Mouse (Mus musculus): Measurements from ENCODE around the gene Znrf2. TPM values are rescaled to one million over a fixed set of nuclear protein-coding genes. Genes with fewer than 3 reads are reported as not detected.
A peak's percentile ranks its signal among the peaks of the same experiment; 100 is the strongest.
"Not testable (repeated sequence)": the region's sequence is repeated elsewhere in the genome, so short reads cannot be mapped to it uniquely, and the experiment has no call there.

The Znrf2 gene
- total and polyA plus RNA-seq, 2 experiments from 2014 or later, result 5.9 to 45.9 TPM

DNA sequence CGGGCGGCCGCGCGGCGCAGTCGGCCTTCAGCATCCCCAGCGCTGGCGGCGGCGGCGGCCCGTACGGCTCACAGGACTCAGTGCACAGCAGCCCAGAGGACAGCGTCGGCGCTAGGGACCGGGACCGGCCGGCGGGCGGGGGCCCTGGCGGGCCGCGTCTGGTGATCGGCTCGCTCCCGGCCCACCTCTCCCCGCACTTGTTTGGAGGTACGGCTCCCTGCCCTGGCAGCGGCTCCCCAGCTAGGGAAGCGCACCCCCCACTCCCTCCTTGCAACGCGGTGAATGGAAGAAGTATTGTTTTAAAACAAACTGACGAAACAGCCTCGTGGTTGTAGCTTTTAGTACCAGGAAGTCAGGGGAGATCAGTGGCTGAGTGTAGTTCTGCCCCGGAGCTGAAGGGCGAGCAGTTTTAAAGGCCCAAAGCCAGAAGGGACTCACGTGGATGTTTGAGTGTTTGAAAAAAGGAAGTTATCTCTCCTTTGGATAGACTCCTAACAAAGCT lies 601 bp downstream of the Znrf2 start:
- DNase-seq (ENCODE audit: low spot score) (peak; percentile 71), ATAC-seq (peak; percentile 36; the same call in 1 of the 2 replicates)
- no peaks in the 10 kb centered on the region for H3K27me3 ChIP-seq (ENCODE audit: insufficient read depth, low read length)
- peaks cover 12% of the 10 kb centered on the region; the same call in 1 of the 2 replicates for H3K4me1 ChIP-seq (ENCODE audit: insufficient read depth, low read length)
- no peaks in the 10 kb centered on the region for H3K9me3 ChIP-seq (ENCODE audit: low read length)
- peak overlapping the region; percentile 84 for H3K4me3 ChIP-seq (ENCODE audit: low read length)
- H3K4me2 ChIP-seq (ENCODE audit: low read depth, low read length), result peak overlapping the region; percentile 62
- WGBS, result under 1% methylated on average over 26 of the region's 39 CpGs
- peak overlapping the region; percentile 87 for H3K9ac ChIP-seq (replicated peaks; ENCODE audit: low read length)
- H3K36me3 ChIP-seq (ENCODE audit: insufficient read depth, low read length), result no peaks in the 10 kb centered on the region
- TF ChIP-seq CTCF (IDR thresholded peaks at IDR 0.05; ENCODE audit: low read depth), result peak; percentile 42
- H3K27ac ChIP-seq, result peak overlapping the region; percentile 97

DNA sequence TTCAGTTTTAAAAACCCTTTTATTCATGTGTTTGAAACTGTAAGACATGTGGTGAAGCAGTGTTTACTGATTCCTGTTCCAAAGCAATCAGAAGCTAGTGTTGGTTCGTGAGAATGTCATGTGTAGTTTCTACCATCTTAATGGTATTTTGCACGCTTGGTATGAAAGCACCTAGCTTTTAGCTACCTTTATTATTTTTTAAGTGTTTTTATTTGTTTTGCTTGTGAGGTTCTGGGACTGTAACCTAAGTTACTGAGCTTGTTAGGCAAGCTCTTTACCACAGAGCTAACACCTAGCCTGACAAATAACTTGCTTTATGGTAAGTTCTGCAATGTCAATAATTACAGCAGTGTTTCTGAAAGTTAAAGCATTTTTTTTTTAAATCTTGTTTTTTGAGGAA lies 1.7 kb downstream of the Znrf2 start:
- Histone ChIP-seq H3K9ac (replicated peaks; ENCODE audit: low read length) (no peak overlapping the region), H3K4me3 (ENCODE audit: low read length) (peak overlapping the region; percentile 84), H3K27me3 (ENCODE audit: insufficient read depth, low read length) (no peaks in the 10 kb centered on the region), H3K36me3 (ENCODE audit: insufficient read depth, low read length) (no peaks in the 10 kb centered on the region), H3K4me1 (ENCODE audit: insufficient read depth, low read length) (peaks cover 12% of the 10 kb centered on the region; the same call in 1 of the 2 replicates), H3K4me2 (ENCODE audit: low read depth, low read length) (peak overlapping the region; percentile 62), H3K27ac (no peak overlapping the region), H3K9me3 (ENCODE audit: low read length) (no peaks in the 10 kb centered on the region)
- DNase-seq (ENCODE audit: low spot score) (no peak), ATAC-seq (no peak)
- TF ChIP-seq CTCF (IDR thresholded peaks at IDR 0.05; ENCODE audit: low read depth), result no peak
- 49% methylated on average over 2 of the region's 2 CpGs for WGBS

DNA sequence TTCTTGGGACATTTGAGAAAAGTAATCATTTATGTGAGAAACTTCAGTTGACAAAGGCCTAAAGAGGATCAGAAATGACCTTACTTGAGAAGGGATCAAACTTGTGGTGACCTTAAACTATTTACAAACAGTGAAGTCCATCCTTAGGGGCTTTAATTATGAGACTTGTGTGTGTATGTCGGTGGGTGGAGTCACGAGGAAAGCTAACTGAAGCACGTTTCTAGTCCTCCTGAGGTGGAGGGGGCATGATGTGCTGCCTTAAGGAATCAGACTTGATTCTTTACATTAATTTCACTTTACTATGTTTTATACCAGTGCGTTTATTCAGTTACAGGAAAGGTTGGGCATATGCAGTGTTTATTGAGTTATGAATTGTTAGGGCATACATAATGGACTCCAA lies 2.6 kb downstream of the Znrf2 start:
- peak overlapping the region; percentile 28; the same call in 1 of the 2 replicates for H3K4me2 ChIP-seq (ENCODE audit: low read depth, low read length)
- ATAC-seq (no peak), DNase-seq (ENCODE audit: low spot score) (no peak)
- no peaks in the 10 kb centered on the region for H3K9me3 ChIP-seq (ENCODE audit: low read length)
- no peak overlapping the region for H3K9ac ChIP-seq (replicated peaks; ENCODE audit: low read length)
- H3K27me3 ChIP-seq (ENCODE audit: insufficient read depth, low read length), result no peaks in the 10 kb centered on the region
- 38% methylated on average over 4 of the region's 4 CpGs for WGBS
- H3K36me3 ChIP-seq (ENCODE audit: insufficient read depth, low read length), result no peaks in the 10 kb centered on the region
- no peak overlapping the region for H3K27ac ChIP-seq
- peaks cover 12% of the 10 kb centered on the region; the same call in 1 of the 2 replicates for H3K4me1 ChIP-seq (ENCODE audit: insufficient read depth, low read length)
- no peak overlapping the region for H3K4me3 ChIP-seq (ENCODE audit: low read length)
- TF ChIP-seq CTCF (IDR thresholded peaks at IDR 0.05; ENCODE audit: low read depth), result no peak

DNA sequence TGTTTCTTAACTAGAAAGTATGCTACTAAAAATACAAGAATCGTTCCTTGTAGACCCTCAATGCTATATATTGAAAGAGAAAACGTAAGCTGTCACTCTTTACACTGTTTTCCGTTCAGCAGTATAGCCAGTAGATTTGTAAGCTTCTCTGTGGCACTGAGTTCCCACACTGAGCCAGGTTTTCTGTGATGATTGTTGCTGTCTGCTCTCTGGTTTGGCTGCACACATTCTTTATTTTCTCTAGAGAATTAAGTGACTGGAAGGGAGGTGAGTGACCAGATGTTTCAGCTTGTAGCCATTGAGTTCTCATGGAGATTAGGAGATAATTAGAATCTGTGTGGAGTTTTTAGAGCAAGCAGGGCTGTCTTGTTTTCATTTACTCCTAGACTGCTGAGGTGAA lies 3.0 kb downstream of the Znrf2 start:
- Histone ChIP-seq H3K9me3 (ENCODE audit: low read length) (no peaks in the 10 kb centered on the region), H3K4me1 (ENCODE audit: insufficient read depth, low read length) (peaks cover 12% of the 10 kb centered on the region; the same call in 1 of the 2 replicates), H3K4me2 (ENCODE audit: low read depth, low read length) (no peak overlapping the region), H3K9ac (replicated peaks; ENCODE audit: low read length) (no peak overlapping the region), H3K36me3 (ENCODE audit: insufficient read depth, low read length) (no peaks in the 10 kb centered on the region), H3K27ac (no peak overlapping the region), H3K4me3 (ENCODE audit: low read length) (no peak overlapping the region; the same call in 1 of the 2 replicates), H3K27me3 (ENCODE audit: insufficient read depth, low read length) (no peaks in the 10 kb centered on the region)
- no peak for ATAC-seq
- no peak for DNase-seq (ENCODE audit: low spot score)
- no peak for TF ChIP-seq CTCF (IDR thresholded peaks at IDR 0.05; ENCODE audit: low read depth)
- 54% methylated on average over 3 of the region's 3 CpGs for WGBS

DNA sequence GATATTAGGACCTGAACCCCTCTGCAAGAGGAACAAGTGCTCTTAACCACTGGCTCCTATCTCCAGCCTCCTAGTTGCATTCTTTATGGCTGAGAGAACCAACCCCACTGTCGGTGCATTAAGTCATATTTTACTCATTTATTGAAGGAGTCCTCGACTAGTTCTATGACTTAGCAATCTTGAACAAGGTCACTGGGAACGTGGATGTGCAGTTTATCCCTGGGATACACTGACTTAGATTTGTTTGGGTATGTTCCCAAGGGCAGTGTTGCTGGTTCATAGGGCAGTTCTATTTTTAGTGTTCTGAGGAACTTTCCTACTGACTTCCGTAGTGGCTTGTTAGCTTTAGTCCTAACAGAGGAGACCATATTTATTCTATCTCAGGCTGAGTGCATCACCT lies 5.6 kb downstream of the Znrf2 start:
- Histone ChIP-seq H3K9ac (replicated peaks; ENCODE audit: low read length) (no peak overlapping the region), H3K4me1 (ENCODE audit: insufficient read depth, low read length) (peaks cover 12% of the 10 kb centered on the region; the same call in 1 of the 2 replicates), H3K4me2 (ENCODE audit: low read depth, low read length) (no peak overlapping the region), H3K36me3 (ENCODE audit: insufficient read depth, low read length) (no peaks in the 10 kb centered on the region), H3K27ac (no peak overlapping the region), H3K27me3 (ENCODE audit: insufficient read depth, low read length) (no peaks in the 10 kb centered on the region), H3K4me3 (ENCODE audit: low read length) (no peak overlapping the region), H3K9me3 (ENCODE audit: low read length) (no peaks in the 10 kb centered on the region)
- ATAC-seq (no peak), DNase-seq (ENCODE audit: low spot score) (no peak)
- no peak for TF ChIP-seq CTCF (IDR thresholded peaks at IDR 0.05; ENCODE audit: low read depth)
- 83% methylated on average over 4 of the region's 4 CpGs for WGBS

DNA sequence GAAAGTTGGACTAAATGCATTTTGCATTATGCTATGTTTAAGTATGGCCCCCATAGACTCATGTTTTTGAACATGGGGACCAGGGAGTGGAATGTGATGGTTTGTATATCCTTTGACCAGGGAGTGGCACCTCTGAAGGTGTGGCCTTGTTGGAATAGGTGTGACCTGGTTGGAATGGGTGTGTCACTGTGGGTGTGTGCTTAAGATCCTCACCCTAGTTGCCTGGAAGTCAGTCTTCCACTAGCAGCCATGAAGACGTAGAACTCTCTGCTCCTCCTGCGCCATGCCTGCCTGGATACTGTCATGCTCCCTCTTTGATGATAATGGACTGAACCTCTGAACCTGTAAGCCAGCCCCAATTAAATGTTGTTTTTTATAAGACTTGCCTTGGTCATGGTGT lies 7.8 kb downstream of the Znrf2 start:
- not testable (repeated sequence) for H3K4me2 ChIP-seq (ENCODE audit: low read depth, low read length); ATAC-seq; H3K9ac ChIP-seq (replicated peaks; ENCODE audit: low read length); H3K27ac ChIP-seq; H3K36me3 ChIP-seq (ENCODE audit: insufficient read depth, low read length); H3K4me3 ChIP-seq (ENCODE audit: low read length); H3K4me1 ChIP-seq (ENCODE audit: insufficient read depth, low read length); H3K9me3 ChIP-seq (ENCODE audit: low read length); DNase-seq (ENCODE audit: low spot score); H3K27me3 ChIP-seq (ENCODE audit: insufficient read depth, low read length)
- 98% methylated on average over 2 of the region's 2 CpGs for WGBS

DNA sequence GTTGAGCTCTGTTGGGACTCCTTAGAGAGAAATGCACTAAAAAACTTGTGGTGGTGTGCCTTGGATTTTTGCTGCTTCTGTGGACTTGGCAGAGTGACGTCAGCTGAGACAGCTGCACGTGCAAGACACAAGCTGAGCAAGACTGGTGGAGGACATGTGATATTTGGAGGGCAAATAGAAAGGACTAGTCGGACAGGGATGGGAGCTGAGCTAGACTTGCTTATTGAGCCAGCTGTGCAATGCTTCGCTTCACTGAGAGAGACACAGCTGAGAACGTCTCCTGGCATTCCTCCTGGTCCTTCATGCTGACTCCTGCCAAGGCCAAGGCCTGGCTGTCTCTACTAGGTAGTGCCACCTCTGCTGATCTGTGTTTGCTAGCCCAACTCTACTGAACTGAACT lies 10.8 kb downstream of the Znrf2 start:
- Histone ChIP-seq H3K36me3 (ENCODE audit: insufficient read depth, low read length) (no peaks in the 10 kb centered on the region), H3K4me2 (ENCODE audit: low read depth, low read length) (no peak overlapping the region), H3K9ac (replicated peaks; ENCODE audit: low read length) (no peak overlapping the region), H3K27ac (no peak overlapping the region), H3K4me1 (ENCODE audit: insufficient read depth, low read length) (no peaks in the 10 kb centered on the region), H3K9me3 (ENCODE audit: low read length) (no peaks in the 10 kb centered on the region), H3K27me3 (ENCODE audit: insufficient read depth, low read length) (no peaks in the 10 kb centered on the region), H3K4me3 (ENCODE audit: low read length) (no peak overlapping the region)
- ATAC-seq (no peak), DNase-seq (ENCODE audit: low spot score) (no peak)
- TF ChIP-seq CTCF (IDR thresholded peaks at IDR 0.05; ENCODE audit: low read depth), result no peak
- WGBS, result 51% methylated on average over 5 of the region's 5 CpGs

Measured in hindbrain, postnatal 0 days (tissue).